Mouse (Mus musculus) kidney, adult 10 weeks (tissue): ENCODE results near the gene Dennd6a. TPM values are rescaled to one million over a fixed set of nuclear protein-coding genes. Genes with fewer than 3 reads are reported as not detected.

Experiments
- polyA plus RNA-seq: library from polyadenylated mRNA; stranded (reverse); fragments of 350-450 nt; fragmentation: Illumina TruSeq; extraction: RNeasy Lipid Tissue Mini Kit (QIAGEN cat#74804); gene quantifications from one replicate; pipeline ENCODE4 v1.2.3, GENCODE M21; 2014; ENCODE audit warnings: low read depth, low replicate concordance

Dennd6a gene
- polyA plus RNA-seq: 62.1 TPM

GRCm38 (mm10) chr14:26573556-26573955 lies at the start of gene Dennd6a:
Gene Dennd6a, plus strand, starts transcription at chr14:26573856.

GRCm38 (mm10) chr14:26534757-26535479 lies 38.7 kb upstream of the Dennd6a start, which contains the start of gene Slmap:
Gene Slmap, minus strand, starts transcription at chr14:26534931.

GRCm38 (mm10) chr14:26637851-26638707 lies 64.4 kb downstream of the Dennd6a start, which contains the start of gene Arf4:
Gene Arf4, plus strand, starts transcription at chr14:26638074.

GRCm38 (mm10) chr14:26669292-26670073 lies 95.8 kb downstream of the Dennd6a start, which contains the start of gene Pde12:
Gene Pde12, minus strand, starts transcription at chr14:26669883.

Other genes with a start within 250 kb of the Dennd6a start
- gene Slmap, start 38.9 kb upstream of the Dennd6a start, polyA plus RNA-seq: 263 TPM
- gene Arf4, start 64.2 kb downstream of the Dennd6a start, polyA plus RNA-seq: 505 TPM
- 15.4 TPM for gene Pde12, start 96.0 kb downstream of the Dennd6a start, polyA plus RNA-seq
- 1.6 TPM for gene Dnah12, start 119.4 kb downstream of the Dennd6a start, polyA plus RNA-seq